In the genomic region with DNA sequence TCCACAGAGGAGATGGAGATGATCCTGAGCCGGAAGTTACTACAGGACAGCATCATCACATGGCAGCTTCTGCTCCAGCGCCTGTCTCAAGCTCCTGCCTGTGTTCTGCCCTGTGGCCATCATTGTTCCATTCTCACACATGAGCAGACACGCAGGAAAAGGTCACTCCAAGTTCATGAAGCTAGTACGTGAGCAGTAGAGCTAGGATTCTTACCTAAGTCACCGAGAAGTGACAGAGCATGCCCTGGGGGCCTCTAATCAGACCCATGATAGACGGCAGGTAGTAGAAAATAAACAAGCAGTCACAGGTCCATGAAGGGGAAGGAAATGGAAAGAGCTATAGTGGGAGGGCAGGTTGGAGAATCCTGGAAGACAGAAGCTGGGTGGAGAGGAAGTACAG, we compare ENCODE assay signal across 16 mouse cellular contexts.
DNase-seq lines count a peak whose midpoint lies in the region; ATAC-seq lines count a peak whose summit lies in the region.
"Had no signal": no experiment of that assay in that cellular context is flagged by ENCODE, and none has a peak within 500 bp of the region (broad histone marks: within the 10 kb centered on the region; RNA-seq: fewer than 3 reads in every experiment).

No protein-coding gene starts in this region.

- H3K4me1 ChIP-seq in liver, embryonic 15.5 days (replicated peaks): peaks cover 13% of the 10 kb centered on the region
- peaks cover 5% of the 10 kb centered on the region; the same call in 1 of the 2 replicates for H3K4me1 ChIP-seq in liver, embryonic 11.5 days (replicated peaks; ENCODE audit: control insufficient read depth, insufficient read depth, low read length)
- H3K4me1 ChIP-seq in embryonic facial prominence, embryonic 10.5 days: no peaks in the 10 kb centered on the region; the same call in 1 of the 2 replicates
- no peaks in the 10 kb centered on the region; the same call in 1 of the 2 replicates for H3K4me1 ChIP-seq in stomach, embryonic 14.5 days (ENCODE audit: control insufficient read depth, insufficient read depth, low read length)
- H3K4me1 ChIP-seq: midbrain, embryonic 13.5 days had no signal

- no peak for ATAC-seq in liver, embryonic 15.5 days (ENCODE audit: insufficient read depth)
- ATAC-seq in liver, embryonic 11.5 days (replicated peaks; ENCODE audit: low FRiP score): no peak
- peak; percentile 2 to 36; a peak in 2 of 4 replicates for ATAC-seq in hematopoietic stem cell, adult 5-6 weeks (replicated peaks in 1 of 2; ENCODE audit: insufficient read depth in 1 of 2, low FRiP score in 2 of 2, low TSS enrichment in 1 of 2, low read depth in 1 of 2, poor library complexity in 2 of 2, severe bottlenecking in 2 of 2)
- peak; percentile 19; the same call in 1 of the 2 replicates for ATAC-seq in stomach, embryonic 14.5 days (ENCODE audit: insufficient number of reproducible peaks, insufficient read depth, low FRiP score, low read depth)
- ATAC-seq: inflammation-experienced regulatory T-cells, adult 6 months; midbrain, embryonic 13.5 days; Patski had no signal

- no peak overlapping the region for H3K4me2 ChIP-seq in liver, embryonic 15.5 days
- no peak overlapping the region for H3K4me2 ChIP-seq in liver, embryonic 11.5 days
- H3K4me2 ChIP-seq in stomach, embryonic 14.5 days (replicated peaks; ENCODE audit: low read depth, low read length): no peak overlapping the region
- H3K4me2 ChIP-seq: lung, embryonic 14.5 days; midbrain, embryonic 13.5 days had no signal

- no peak for DNase-seq in liver, embryonic 11.5 days (ENCODE audit: low spot score)
- peak; percentile 35 for DNase-seq in embryonic facial prominence, embryonic 10.5 days (ENCODE audit: low spot score)
- no peak for DNase-seq in adrenal gland, adult 2 months
- no peak for DNase-seq in gastrocnemius, adult 18-20 months (ENCODE audit: low spot score)
- DNase-seq: adrenal gland, postnatal 10 days; cerebellum, postnatal 25 days; heart, postnatal 36 days; lung, embryonic 14.5 days had no signal

- 0 out of 2 replicates have a peak overlapping the region, but pooled peaks have one; percentile 14 for H3K27ac ChIP-seq in liver, embryonic 15.5 days (replicated peaks)
- no peak overlapping the region for H3K27ac ChIP-seq in liver, embryonic 11.5 days (ENCODE audit: low read depth, low read length)
- H3K27ac ChIP-seq in embryonic facial prominence, embryonic 10.5 days (replicated peaks): no peak overlapping the region
- H3K27ac ChIP-seq in stomach, embryonic 14.5 days (ENCODE audit: low read length): no peak overlapping the region
- H3K27ac ChIP-seq: midbrain, embryonic 13.5 days had no signal

- H3K9ac ChIP-seq in liver, embryonic 15.5 days: no peak overlapping the region
- no peak overlapping the region for H3K9ac ChIP-seq in liver, embryonic 11.5 days (ENCODE audit: low read depth, low read length)
- no peak overlapping the region for H3K9ac ChIP-seq in stomach, embryonic 14.5 days (replicated peaks; ENCODE audit: low read depth, low read length)
- H3K9ac ChIP-seq: lung, embryonic 14.5 days; midbrain, embryonic 13.5 days had no signal

- no peak overlapping the region for H3K4me3 ChIP-seq in liver, embryonic 15.5 days (replicated peaks)
- H3K4me3 ChIP-seq in liver, embryonic 11.5 days (ENCODE audit: low read depth, low read length): no peak overlapping the region
- no peak overlapping the region for H3K4me3 ChIP-seq in embryonic facial prominence, embryonic 10.5 days
- no peak overlapping the region for H3K4me3 ChIP-seq in stomach, embryonic 14.5 days (ENCODE audit: low read depth, low read length)
- H3K4me3 ChIP-seq: erythroblast, embryonic 14.5 days; midbrain, embryonic 13.5 days had no signal

- no peaks in the 10 kb centered on the region for H3K9me3 ChIP-seq in liver, embryonic 15.5 days (replicated peaks)
- H3K9me3 ChIP-seq in liver, embryonic 11.5 days (ENCODE audit: control insufficient read depth, low read length): no peaks in the 10 kb centered on the region
- no peaks in the 10 kb centered on the region for H3K9me3 ChIP-seq in embryonic facial prominence, embryonic 10.5 days
- no peaks in the 10 kb centered on the region for H3K9me3 ChIP-seq in stomach, embryonic 14.5 days (ENCODE audit: control insufficient read depth, low read depth, low read length)
- H3K9me3 ChIP-seq: midbrain, embryonic 13.5 days had no signal

- WGBS in liver, embryonic 15.5 days (ENCODE audit: insufficient replicate concordance): 48% methylated on average over 6 of the region's 6 CpGs
- WGBS in liver, embryonic 11.5 days: 58% methylated on average over 6 of the region's 6 CpGs
- WGBS in embryonic facial prominence, embryonic 10.5 days: 63% methylated on average over 6 of the region's 6 CpGs
- WGBS in stomach, embryonic 14.5 days: 44% methylated on average over 6 of the region's 6 CpGs

- no peaks in the 10 kb centered on the region for H3K27me3 ChIP-seq in liver, embryonic 15.5 days
- H3K27me3 ChIP-seq in liver, embryonic 11.5 days (replicated peaks; ENCODE audit: control insufficient read depth, insufficient read depth, low read length): no peaks in the 10 kb centered on the region
- H3K27me3 ChIP-seq in embryonic facial prominence, embryonic 10.5 days (replicated peaks; ENCODE audit: low read depth, poor library complexity, severe bottlenecking): no peaks in the 10 kb centered on the region
- H3K27me3 ChIP-seq in stomach, embryonic 14.5 days (ENCODE audit: control insufficient read depth, insufficient read depth, low read length): no peaks in the 10 kb centered on the region
- H3K27me3 ChIP-seq: CH12.LX; midbrain, embryonic 13.5 days; Patski had no signal

- H3K36me3 ChIP-seq in liver, embryonic 15.5 days (replicated peaks): peaks cover 12% of the 10 kb centered on the region; the same call in 1 of the 2 replicates
- no peaks in the 10 kb centered on the region for H3K36me3 ChIP-seq in liver, embryonic 11.5 days (ENCODE audit: control insufficient read depth, insufficient read depth, low read length)
- H3K36me3 ChIP-seq in embryonic facial prominence, embryonic 10.5 days (replicated peaks): peaks cover 33% of the 10 kb centered on the region
- H3K36me3 ChIP-seq in stomach, embryonic 14.5 days (ENCODE audit: control insufficient read depth, insufficient read depth, low read length): peaks cover 3% of the 10 kb centered on the region

Comparison
In these comparisons a context has a peak if more than half of its experiments do, and no peak if none do; other contexts are left out.
1. ATAC-seq: peak in hematopoietic stem cell, adult 5-6 weeks (2 of 2) and stomach, embryonic 14.5 days (single experiment); none in liver, embryonic 15.5 days (single experiment) and liver, embryonic 11.5 days (single experiment).